Mouse (Mus musculus) myocyte (in vitro differentiated cells): ENCODE data around the gene Hoxb3. TPM values are rescaled to one million over a fixed set of nuclear protein-coding genes. Genes with fewer than 3 reads are reported as not detected.

Experiments used
- H3K27me3 ChIP-seq: one replicate; pipeline ENCODE4 v1.6.1; 2011; ENCODE audit not compliant: control insufficient read depth, insufficient read depth, insufficient read length
- H3K36me3 ChIP-seq: one replicate; pipeline ENCODE4 v1.6.1; 2011; ENCODE audit not compliant: control insufficient read depth, insufficient read depth
- H3K4me2 ChIP-seq: one replicate; pipeline ENCODE4 v1.6.1; 2011; ENCODE audit warnings: low read depth, control low read depth
- H3K4me3 ChIP-seq: one replicate; pipeline ENCODE4 v1.5.1; 2011; ENCODE audit warnings: mild to moderate bottlenecking, control low read depth, moderate library complexity
- H3K79me2 ChIP-seq: one replicate; pipeline ENCODE4 v1.6.1; 2011; ENCODE audit not compliant: control insufficient read depth, insufficient read depth
- H3ac ChIP-seq: one replicate; pipeline ENCODE4 v1.6.1; 2011; ENCODE audit not compliant: control insufficient read depth, insufficient read length
- CEBPB ChIP-seq: IDR thresholded peaks from 2 replicates; pipeline ENCODE4 v1.6.1; 2011; ENCODE audit warnings: mild to moderate bottlenecking, moderate library complexity; ENCODE audit not compliant: poor library complexity, insufficient read depth, severe bottlenecking
- E2F4 ChIP-seq: IDR thresholded peaks from one replicate; pipeline ENCODE4 v1.6.1; 2011; ENCODE audit warnings: mild to moderate bottlenecking, control low read depth, moderate library complexity; ENCODE audit not compliant: insufficient read depth
- MAX ChIP-seq: IDR thresholded peaks from one replicate; pipeline ENCODE4 v1.6.1; 2011; ENCODE audit warnings: low read depth, mild to moderate bottlenecking, control low read depth
- MYOD1 ChIP-seq, 3 experiments: IDR thresholded peaks; one replicate each; pipeline ENCODE4 v1.6.1; 2011; ENCODE audit warnings: control low read depth in 2 of 3, low read depth in 2 of 3, mild to moderate bottlenecking in 2 of 3, moderate library complexity in 1 of 3; ENCODE audit not compliant: insufficient read length in 2 of 3, control insufficient read depth in 1 of 3
- MYOG ChIP-seq, 3 experiments: IDR thresholded peaks; one replicate each; pipeline ENCODE4 v1.6.1; 2011; ENCODE audit warnings: control low read depth in 2 of 3, low read depth in 2 of 3, mild to moderate bottlenecking in 2 of 3; ENCODE audit not compliant: insufficient read length in 2 of 3, control insufficient read depth in 1 of 3, insufficient read depth in 1 of 3
- POLR2A ChIP-seq: IDR thresholded peaks from one replicate; pipeline ENCODE4 v1.6.1; 2011; ENCODE audit warnings: low read depth, mild to moderate bottlenecking, control low read depth, moderate library complexity; ENCODE audit not compliant: insufficient read length
- POLR2AphosphoS2 ChIP-seq: IDR thresholded peaks from one replicate; pipeline ENCODE4 v1.6.1; 2011; ENCODE audit warnings: low read depth, control low read depth; ENCODE audit not compliant: insufficient read length
- REST ChIP-seq: IDR thresholded peaks from one replicate; pipeline ENCODE4 v1.6.1; 2011; ENCODE audit warnings: mild to moderate bottlenecking, control low read depth, moderate library complexity; ENCODE audit not compliant: insufficient read depth, insufficient read length
- SRF ChIP-seq: IDR thresholded peaks from one replicate; pipeline ENCODE4 v1.6.1; 2011; ENCODE audit warnings: low read depth; ENCODE audit not compliant: control insufficient read depth, insufficient read length
- TCF12 ChIP-seq: IDR thresholded peaks from one replicate; pipeline ENCODE4 v1.6.1; 2011; ENCODE audit warnings: mild to moderate bottlenecking, control low read depth; ENCODE audit not compliant: poor library complexity, insufficient read depth, severe bottlenecking
- TCF3 ChIP-seq: IDR thresholded peaks from one replicate; pipeline ENCODE4 v1.6.1; 2011; ENCODE audit warnings: low read depth, control low read depth; ENCODE audit not compliant: insufficient read length
- USF1 ChIP-seq: IDR thresholded peaks from one replicate; pipeline ENCODE4 v1.6.1; 2011; ENCODE audit warnings: low read depth, mild to moderate bottlenecking, control low read depth, moderate library complexity
- polyA plus RNA-seq: library from polyadenylated mRNA; unstranded; fragments of >200 nt; fragmentation: generic; extraction: Trizol; gene quantifications from one replicate; pipeline ENCODE4 v1.2.1, GENCODE M21; 2012; ENCODE audit warnings: missing spikeins

The Hoxb3 gene
- polyA plus RNA-seq, 1 experiment, result not detected

DNA sequence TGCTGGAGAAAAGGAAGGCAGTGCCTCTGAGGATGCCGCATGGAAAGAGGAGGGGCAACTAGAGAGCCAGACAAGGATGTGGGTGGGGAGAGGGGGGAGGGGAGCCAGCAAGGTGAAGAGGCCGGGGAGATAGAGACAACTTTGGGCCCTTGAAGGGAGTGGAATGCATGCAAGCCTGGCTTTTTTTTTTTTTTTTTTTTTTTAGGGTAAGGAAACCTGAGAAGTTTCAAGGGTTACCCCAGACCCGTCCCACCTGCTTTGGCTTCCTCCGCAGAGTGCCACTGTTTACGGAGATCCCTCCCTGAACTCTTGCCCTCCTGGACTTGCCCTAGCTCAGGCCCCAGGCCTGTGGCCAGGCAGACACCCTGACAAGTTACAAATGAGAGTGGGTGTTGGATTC is 40.7 kb downstream of the Hoxb3 start:
- H3ac ChIP-seq, result no peak overlapping the region
- no peak overlapping the region for H3K4me2 ChIP-seq
- peaks cover 68% of the 10 kb centered on the region for H3K27me3 ChIP-seq
- no peak for TF ChIP-seq TCF12
- TF ChIP-seq REST, result no peak
- no peak for TF ChIP-seq CEBPB
- no peak for TF ChIP-seq E2F4
- TF ChIP-seq MYOG (IDR thresholded peaks at IDR 0.05; ENCODE audit: control insufficient read depth in 1 of 3, insufficient read depth in 1 of 3, insufficient read length in 2 of 3, low read depth in 2 of 3), result no peak
- no peak for TF ChIP-seq TCF3
- TF ChIP-seq USF1, result no peak
- no peak for TF ChIP-seq POLR2A
- TF ChIP-seq MAX, result no peak
- no peak for TF ChIP-seq MYOD1 (IDR thresholded peaks at IDR 0.05; ENCODE audit: control insufficient read depth in 1 of 3, insufficient read length in 2 of 3, low read depth in 2 of 3)
- TF ChIP-seq SRF, result no peak
- TF ChIP-seq POLR2AphosphoS2, result no peak
- no peak overlapping the region for H3K4me3 ChIP-seq
- no peaks in the 10 kb centered on the region for H3K79me2 ChIP-seq
- H3K36me3 ChIP-seq, result no peaks in the 10 kb centered on the region

- TF ChIP-seq USF1, result no peak
- TF ChIP-seq SRF, result no peak
- TF ChIP-seq MAX, result no peak
- no peak for TF ChIP-seq MYOD1 (IDR thresholded peaks at IDR 0.05; ENCODE audit: control insufficient read depth in 1 of 3, insufficient read length in 2 of 3, low read depth in 2 of 3)
- no peak for TF ChIP-seq CEBPB
- no peak for TF ChIP-seq POLR2A
- no peak for TF ChIP-seq TCF12
- no peak for TF ChIP-seq POLR2AphosphoS2
- TF ChIP-seq MYOG (IDR thresholded peaks at IDR 0.05; ENCODE audit: control insufficient read depth in 1 of 3, insufficient read depth in 1 of 3, insufficient read length in 2 of 3, low read depth in 2 of 3), result no peak
- no peak for TF ChIP-seq TCF3
- TF ChIP-seq E2F4, result no peak
- TF ChIP-seq REST, result no peak
- Histone ChIP-seq H3ac (no peak within 1 kb of the TSS), H3K36me3 (no peaks in the 10 kb centered on the region), H3K79me2 (no peaks in the 10 kb centered on the region), H3K27me3 (peaks cover 80% of the 10 kb centered on the region), H3K4me2 (no peak within 1 kb of the TSS), H3K4me3 (no peak within 1 kb of the TSS)
Measured at GRCm38 (mm10) chr11:96365441-96366091, 42.4 kb downstream of the Hoxb3 start, which contains the start of gene Hoxb1. Gene Hoxb1 (plus strand): TSS chr11:96365752.

DNA sequence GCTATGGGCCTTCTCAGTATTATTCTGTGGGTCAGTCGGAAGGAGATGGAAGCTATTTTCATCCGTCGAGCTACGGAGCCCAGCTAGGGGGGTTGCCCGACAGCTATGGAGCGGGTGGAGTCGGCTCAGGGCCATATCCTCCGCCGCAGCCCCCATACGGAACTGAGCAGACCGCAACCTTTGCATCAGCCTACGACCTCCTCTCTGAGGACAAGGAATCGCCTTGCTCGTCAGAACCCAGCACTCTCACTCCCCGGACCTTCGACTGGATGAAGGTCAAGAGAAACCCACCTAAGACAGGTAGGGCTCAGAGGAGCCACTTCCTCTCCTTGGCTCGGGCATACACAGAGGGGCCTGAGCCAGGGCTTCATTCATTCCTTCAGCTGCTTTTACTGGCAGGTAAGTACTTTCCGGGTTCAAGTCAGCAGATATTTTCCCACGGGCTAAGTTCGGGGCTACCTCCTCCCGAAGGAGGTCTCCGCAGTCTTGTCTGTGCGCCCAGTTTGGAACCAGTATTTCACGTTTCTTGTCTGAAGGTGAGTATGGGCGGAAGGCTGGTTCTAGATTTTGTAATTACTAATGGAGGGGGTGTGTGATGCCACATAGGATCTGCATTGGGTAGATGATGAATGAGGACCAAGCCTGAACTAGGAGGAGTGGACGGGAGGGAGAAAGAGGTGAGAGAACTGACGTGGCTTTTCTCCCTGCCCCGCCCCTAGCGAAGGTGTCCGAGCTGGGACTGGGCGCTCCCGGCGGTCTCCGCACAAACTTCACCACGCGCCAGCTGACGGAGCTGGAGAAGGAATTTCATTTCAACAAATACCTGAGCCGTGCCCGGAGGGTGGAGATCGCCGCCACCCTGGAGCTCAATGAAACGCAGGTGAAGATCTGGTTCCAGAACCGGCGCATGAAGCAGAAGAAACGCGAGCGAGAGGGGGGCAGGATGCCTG is 43.2 kb downstream of the Hoxb3 start:
- no peak overlapping the region for H3ac ChIP-seq
- TF ChIP-seq SRF (no peak), MYOG (IDR thresholded peaks at IDR 0.05; ENCODE audit: control insufficient read depth in 1 of 3, insufficient read depth in 1 of 3, insufficient read length in 2 of 3, low read depth in 2 of 3) (no peak), POLR2A (no peak), REST (no peak), TCF3 (no peak), TCF12 (no peak), MAX (no peak), MYOD1 (IDR thresholded peaks at IDR 0.05; ENCODE audit: control insufficient read depth in 1 of 3, insufficient read length in 2 of 3, low read depth in 2 of 3) (no peak), E2F4 (no peak), USF1 (no peak), CEBPB (no peak), POLR2AphosphoS2 (no peak)
- H3K4me3 ChIP-seq, result no peak overlapping the region
- H3K27me3 ChIP-seq, result peaks cover 85% of the 10 kb centered on the region
- no peaks in the 10 kb centered on the region for H3K36me3 ChIP-seq
- no peaks in the 10 kb centered on the region for H3K79me2 ChIP-seq
- no peak overlapping the region for H3K4me2 ChIP-seq

- no peak overlapping the region for H3K4me2 ChIP-seq
- H3K79me2 ChIP-seq, result no peaks in the 10 kb centered on the region
- no peak overlapping the region for H3ac ChIP-seq
- no peaks in the 10 kb centered on the region for H3K36me3 ChIP-seq
- H3K27me3 ChIP-seq, result peaks cover 83% of the 10 kb centered on the region
- TF ChIP-seq REST, result no peak
- TF ChIP-seq TCF12, result no peak
- TF ChIP-seq E2F4, result no peak
- TF ChIP-seq TCF3, result no peak
- no peak for TF ChIP-seq POLR2A
- no peak for TF ChIP-seq MAX
- TF ChIP-seq MYOG (IDR thresholded peaks at IDR 0.05; ENCODE audit: control insufficient read depth in 1 of 3, insufficient read depth in 1 of 3, insufficient read length in 2 of 3, low read depth in 2 of 3), result no peak
- no peak for TF ChIP-seq CEBPB
- TF ChIP-seq MYOD1 (IDR thresholded peaks at IDR 0.05; ENCODE audit: control insufficient read depth in 1 of 3, insufficient read length in 2 of 3, low read depth in 2 of 3), result no peak
- TF ChIP-seq SRF, result no peak
- TF ChIP-seq POLR2AphosphoS2, result no peak
- no peak for TF ChIP-seq USF1
- no peak overlapping the region for H3K4me3 ChIP-seq
Measured at GRCm38 (mm10) chr11:96367141-96367540, 44.0 kb downstream of the Hoxb3 start.
